Mouse (Mus musculus) neutrophil, adult 5-6 weeks (primary cell): ENCODE measurements around the gene Rbm46. TPM values are rescaled to one million over a fixed set of nuclear protein-coding genes. Genes with fewer than 3 reads are reported as not detected.

ENCODE experiments used
- ATAC-seq: fragments of 151-379, 151-347 bp; 2 replicates; pipeline ENCODE4 v1.8.0; 2017; ENCODE audit warnings: mild to moderate bottlenecking, moderate TSS enrichment; ENCODE audit not compliant: insufficient number of reproducible peaks, poor library complexity, low FRiP score, severe bottlenecking; ENCODE audit errors: extremely low read depth
- total RNA-seq: library from RNA; stranded (forward); fragments of 200-1000 nt; gene quantifications from 2 replicates; pipeline ENCODE4 v1.2.3, GENCODE M21; 2017

The Rbm46 gene
- total RNA-seq, result not detected in 2 replicates

GRCm38 (mm10) chr3:82876372-82876739 is at the start of gene Rbm46:
Gene Rbm46, minus strand, starts transcription at chr3:82876483.
- no peak for ATAC-seq

- ATAC-seq, result no peak
Observed at GRCm38 (mm10) chr3:82915632-82916031, 39.3 kb upstream of the Rbm46 start.

GRCm38 (mm10) chr3:82908671-82909070 is 32.4 kb upstream of the Rbm46 start:
- no peak for ATAC-seq

GRCm38 (mm10) chr3:82904211-82904908 is 28.1 kb upstream of the Rbm46 start:
- ATAC-seq, result no peak

GRCm38 (mm10) chr3:82903613-82904205 is 27.4 kb upstream of the Rbm46 start, which contains the start of gene Lrat:
Gene Lrat, minus strand, starts transcription at chr3:82903973.
- no peak for ATAC-seq

- ATAC-seq, result no peak
Observed at GRCm38 (mm10) chr3:82902757-82903612, 26.7 kb upstream of the Rbm46 start.

GRCm38 (mm10) chr3:82888842-82889241 is 12.6 kb upstream of the Rbm46 start:
- no peak for ATAC-seq

- no peak for ATAC-seq
Observed at GRCm38 (mm10) chr3:82877258-82877657, 975 bp upstream of the Rbm46 start.

GRCm38 (mm10) chr3:82875671-82876371 is 462 bp downstream of the Rbm46 start:
- no peak for ATAC-seq

GRCm38 (mm10) chr3:82857414-82858077 is 18.7 kb downstream of the Rbm46 start:
- ATAC-seq, result no peak

- ATAC-seq, result no peak
Observed at GRCm38 (mm10) chr3:82825165-82825564, 51.1 kb downstream of the Rbm46 start.

GRCm38 (mm10) chr3:82811851-82812250 is 64.4 kb downstream of the Rbm46 start:
- no peak for ATAC-seq

- no peak for ATAC-seq
Observed at GRCm38 (mm10) chr3:82810334-82811120, 65.8 kb downstream of the Rbm46 start.

GRCm38 (mm10) chr3:82809769-82810168 is 66.5 kb downstream of the Rbm46 start:
- ATAC-seq, result no peak

GRCm38 (mm10) chr3:82808323-82808911 is 67.9 kb downstream of the Rbm46 start:
- no peak for ATAC-seq

GRCm38 (mm10) chr3:82805291-82805690 is 71.0 kb downstream of the Rbm46 start:
- ATAC-seq, result no peak

- ATAC-seq, result peak; percentile 75; the same call in 1 of the 2 replicates
Observed at GRCm38 (mm10) chr3:82800470-82800843, 75.8 kb downstream of the Rbm46 start.
